Mouse (Mus musculus) thymus, adult 2 months (tissue): ENCODE measurements at regions not wholly inside any gene's neighbourhood (a gene's known extent, or its start where the extent isn't known, plus 50 kb on each side); places are given as distances from the start of the nearest gene placed in this dataset.

Source experiments
- CTCF ChIP-seq: fragments of 200-500 bp; IDR thresholded peaks from 2 replicates; pipeline ENCODE4 v1.5.1; 2012; ENCODE audit warnings: mild to moderate bottlenecking, control low read depth, low read length, moderate library complexity, borderline replicate concordance; ENCODE audit not compliant: control insufficient read depth, poor library complexity, insufficient read depth; ENCODE audit errors: extremely low read depth
- POLR2A ChIP-seq: fragments of 200-500 bp; IDR thresholded peaks from 2 replicates; pipeline ENCODE4 v1.6.1; 2012; ENCODE audit warnings: mild to moderate bottlenecking, low read length, control low read depth, moderate library complexity; ENCODE audit not compliant: control insufficient read depth, poor library complexity, insufficient read depth; ENCODE audit errors: extremely low read depth

GRCm38 (mm10) chr4:34241060-34241571 is 191.1 kb upstream of the Spaca1 start:
- TF ChIP-seq CTCF (no peak), POLR2A (no peak)
